Mouse (Mus musculus) cerebellum, postnatal 10 days (tissue): ENCODE results near the gene Tiprl.

Experiments
- DNase-seq, 2 experiments: peaks; one replicate each; pipeline ENCODE4 v3.0.0; 2021; ENCODE audit warnings: mixed read lengths in 2 of 2

Gene Tiprl

DNA sequence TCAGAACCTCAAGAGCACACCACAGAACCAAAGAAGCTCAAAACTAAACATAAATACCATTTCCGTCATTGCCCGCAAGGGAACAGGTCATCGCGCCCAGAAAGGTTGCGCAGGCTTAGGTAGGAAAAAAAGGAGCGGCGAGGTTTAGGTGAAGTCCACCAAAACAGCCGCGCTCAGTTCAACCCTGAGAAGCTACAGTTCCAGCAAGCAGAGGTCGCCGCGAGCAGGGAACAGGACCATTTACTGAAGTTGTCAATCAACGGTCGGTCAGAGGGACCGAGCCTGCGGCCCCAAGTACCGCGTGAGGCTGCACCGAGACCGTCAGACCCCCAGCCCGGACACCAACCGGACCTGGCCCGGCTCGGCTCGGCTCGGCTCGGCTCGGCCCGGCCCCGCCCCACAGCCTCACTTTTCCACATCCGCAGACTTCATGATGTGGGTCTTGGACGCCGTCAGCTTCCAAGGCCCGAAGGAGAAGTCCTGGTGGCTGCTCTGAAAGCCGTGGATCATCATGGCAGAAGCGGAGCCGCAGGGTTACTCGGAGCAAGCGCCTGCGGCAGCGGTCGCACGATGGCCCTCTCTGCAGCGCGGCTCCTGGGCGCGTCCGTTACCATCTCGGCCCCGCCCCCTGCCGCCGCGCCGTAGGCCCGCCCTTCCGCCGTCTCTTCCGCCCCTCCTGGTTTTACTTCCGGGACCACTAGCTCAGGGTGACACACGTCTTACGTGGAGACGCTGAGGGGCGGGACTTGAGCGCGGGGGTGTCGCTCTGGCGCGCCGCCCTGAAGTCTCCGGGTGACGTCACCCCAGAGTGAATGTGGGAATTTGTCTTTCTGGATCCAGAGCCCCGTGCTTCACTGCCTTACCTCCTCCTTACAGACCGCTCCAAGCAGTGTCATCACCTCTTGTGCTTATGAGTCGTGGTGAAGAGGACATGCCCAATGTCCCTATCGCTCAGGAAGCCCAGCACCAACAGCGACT lies at the start of gene Tiprl:
Gene Tiprl (minus strand): TSS at position 676 of the 978 bp plus-strand sequence.
- peak; percentile 99 for DNase-seq

DNA sequence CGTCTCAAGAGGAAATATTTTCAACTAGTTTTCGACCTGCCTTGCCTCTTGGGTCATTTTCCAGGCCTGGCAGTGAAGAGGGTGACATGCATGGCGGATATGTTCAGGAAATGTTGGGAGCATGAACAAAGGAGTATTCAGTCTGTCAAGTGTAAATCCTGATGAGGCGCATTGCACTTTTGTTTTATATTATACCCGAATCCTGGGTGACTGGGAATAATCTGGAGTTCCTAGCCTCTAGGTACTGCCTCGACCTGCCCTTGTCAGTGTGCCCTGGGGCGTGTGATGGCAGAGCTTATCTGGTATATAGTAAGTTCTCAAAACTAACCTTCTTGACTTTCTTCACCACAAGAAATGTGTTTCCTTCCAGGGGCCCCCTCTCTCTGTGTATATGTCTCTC lies 47.3 kb upstream of the Tiprl start:
- DNase-seq, result no peak

DNA sequence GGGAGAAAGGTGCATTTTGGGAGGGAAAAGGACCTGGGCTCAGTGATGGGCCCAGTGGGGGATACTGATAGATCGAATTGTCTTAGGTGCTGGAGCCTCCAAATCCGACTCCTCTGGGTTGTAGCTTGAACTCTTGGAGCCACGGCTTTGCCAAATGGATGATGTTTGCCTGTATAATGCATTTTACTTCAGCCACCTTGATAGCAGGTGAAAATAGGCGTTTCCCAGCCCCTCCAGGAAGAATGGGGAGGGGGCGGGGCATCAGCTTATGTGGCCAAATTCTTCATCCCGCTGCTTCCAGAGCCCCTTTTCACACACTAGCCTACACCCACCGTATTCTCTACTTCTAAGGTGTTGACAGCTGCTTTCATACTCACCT lies 46.2 kb upstream of the Tiprl start:
- DNase-seq, result peak; percentile 8

DNA sequence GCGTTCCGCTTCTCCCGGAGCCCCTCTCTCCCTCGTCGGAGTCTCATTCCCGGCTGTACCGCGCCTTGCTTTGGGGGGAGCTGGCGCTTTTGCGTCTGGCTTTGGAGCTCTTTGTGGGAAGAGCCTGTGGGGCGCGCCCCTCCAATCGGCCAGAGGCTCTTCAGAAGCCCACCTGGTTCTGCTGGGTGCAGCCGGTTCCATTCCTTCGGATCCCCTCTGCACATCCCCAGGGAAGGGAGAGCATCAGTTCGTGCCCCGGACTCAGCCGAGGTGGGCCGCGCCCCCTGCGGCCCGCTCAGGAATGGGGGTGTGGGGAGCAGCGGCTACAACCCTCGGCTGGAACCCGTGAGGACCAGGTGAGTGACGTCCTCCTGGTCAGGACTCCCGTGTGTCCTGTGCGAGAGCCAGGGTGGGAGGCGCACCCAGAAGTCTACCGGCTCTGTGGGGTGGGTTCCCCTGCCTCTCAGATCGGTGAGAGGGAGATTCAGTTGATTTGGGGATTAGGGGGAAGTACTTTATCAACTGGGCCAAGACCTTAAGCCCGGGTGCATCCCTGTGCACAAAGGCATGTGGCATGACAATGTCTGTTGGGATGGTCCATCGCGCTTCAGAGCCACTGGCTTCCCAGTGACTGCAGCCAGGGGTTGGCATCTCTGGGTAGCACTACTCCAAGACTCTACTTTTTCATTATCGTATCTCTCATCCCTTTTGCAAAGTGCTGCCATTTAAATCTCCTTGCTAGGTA lies 45.6 kb upstream of the Tiprl start:
- DNase-seq, result peak; percentile 21 to 65

DNA sequence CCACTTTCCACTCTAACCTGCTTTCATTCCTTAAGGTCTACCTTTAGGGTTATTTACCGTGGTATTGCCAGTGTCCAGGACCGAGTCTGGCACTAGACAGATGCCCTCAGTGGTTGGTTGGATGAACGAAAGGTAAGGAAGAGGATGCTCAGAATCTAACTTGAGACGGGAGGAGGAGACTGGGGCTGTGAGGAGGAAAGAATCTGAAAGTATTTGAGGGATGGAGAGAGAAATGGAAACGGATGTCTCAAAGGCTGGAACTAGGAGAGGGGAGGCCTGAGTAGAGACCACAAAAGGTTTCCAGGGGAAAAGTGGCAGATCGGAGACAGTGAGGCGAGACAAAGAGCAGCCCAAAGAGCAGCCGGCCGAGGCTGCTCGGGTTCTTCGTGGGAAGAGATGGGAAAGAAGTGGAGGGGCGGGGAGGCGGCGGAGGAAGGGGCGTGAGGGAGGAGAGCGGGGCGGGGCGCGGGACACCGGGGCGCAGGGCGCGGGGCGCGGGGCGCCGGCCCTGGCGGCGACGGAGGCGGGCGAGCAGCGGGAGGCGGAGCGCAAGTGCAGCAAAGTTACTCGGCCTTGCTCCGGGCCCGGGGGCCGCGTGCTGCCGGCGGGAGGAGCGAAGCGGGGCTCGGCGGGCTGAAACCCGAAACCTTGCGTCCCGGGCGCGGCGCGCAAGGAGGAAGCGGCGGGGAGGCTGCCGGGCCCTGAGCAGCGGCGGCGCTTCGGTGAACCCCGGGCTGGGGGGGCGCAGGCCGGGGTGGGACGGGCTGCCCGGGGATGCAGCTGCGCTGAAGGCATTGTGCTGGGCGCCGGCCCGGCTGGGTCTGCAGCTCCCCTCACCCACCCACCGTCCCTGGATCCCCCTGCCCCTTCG lies 44.8 kb upstream of the Tiprl start:
- DNase-seq, result peak; percentile 68 to 79

DNA sequence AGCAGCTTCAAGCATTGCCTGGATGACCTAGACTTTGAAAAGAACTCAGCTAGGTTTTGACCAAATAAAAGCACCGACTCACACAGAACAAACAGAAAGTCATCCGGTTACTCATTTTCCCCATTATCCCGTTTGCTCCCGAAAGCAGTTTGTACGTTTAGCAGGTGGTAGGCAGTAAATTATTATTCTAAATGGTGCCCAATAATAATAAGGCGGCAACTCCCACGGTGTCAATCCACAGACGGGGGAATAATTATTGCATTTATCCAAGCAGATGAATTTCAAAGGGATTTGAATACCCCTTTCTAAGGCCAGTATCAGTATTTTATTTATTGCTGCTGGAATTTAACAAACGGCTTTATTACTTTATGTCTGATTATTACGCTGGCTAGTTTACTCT lies 43.9 kb upstream of the Tiprl start:
- DNase-seq, result no peak

DNA sequence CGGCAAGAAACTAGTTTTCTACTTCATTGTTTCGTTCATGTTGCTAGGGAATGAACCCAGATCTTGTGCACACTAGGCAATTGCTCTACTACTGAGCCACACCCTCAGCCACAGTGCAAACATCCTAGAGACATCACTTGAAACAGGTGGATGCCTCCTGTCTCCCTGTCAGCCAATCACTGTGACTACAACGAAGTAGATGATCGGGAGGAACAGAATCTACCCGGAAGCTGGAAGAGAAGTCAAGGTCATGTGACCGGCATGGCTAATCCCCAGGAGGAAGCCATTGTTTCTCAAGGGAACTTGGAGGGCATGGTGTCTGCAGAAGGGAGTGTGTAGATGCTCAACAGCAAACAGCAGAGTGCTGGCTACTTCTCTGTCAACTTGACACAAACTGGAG lies 38.1 kb upstream of the Tiprl start:
- no peak for DNase-seq

DNA sequence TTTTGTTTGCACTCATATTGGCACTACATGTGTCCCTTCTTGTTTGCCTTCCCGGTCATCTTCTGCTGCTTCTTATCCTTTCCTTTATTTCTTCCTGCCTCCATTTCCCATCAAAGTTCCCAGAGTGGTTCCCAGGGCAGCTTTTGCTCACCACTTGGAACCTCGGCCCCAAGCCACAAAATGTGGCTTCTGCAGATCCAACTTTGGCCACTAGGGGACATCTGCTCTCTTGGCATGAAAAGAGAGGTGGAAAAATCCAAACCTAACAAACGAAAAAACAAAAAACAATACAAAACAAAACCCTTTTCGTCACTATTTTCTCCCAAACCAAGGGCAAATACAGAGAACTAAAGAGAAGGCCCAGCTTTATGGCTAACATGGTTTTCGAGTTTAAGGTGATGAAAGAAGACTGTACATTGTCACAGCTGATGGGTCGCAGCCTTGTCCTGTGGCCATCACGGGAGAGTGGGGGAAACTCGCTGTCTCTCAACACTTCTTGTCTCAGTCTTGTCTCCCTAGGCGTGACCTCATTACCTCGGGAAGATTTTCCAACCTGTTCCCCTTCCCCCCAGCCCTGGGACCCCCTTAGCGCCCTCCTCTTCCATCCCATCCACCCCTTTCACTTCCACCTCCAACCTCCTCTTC lies 15.4 kb upstream of the Tiprl start:
- peak; percentile 68 to 79 for DNase-seq

DNA sequence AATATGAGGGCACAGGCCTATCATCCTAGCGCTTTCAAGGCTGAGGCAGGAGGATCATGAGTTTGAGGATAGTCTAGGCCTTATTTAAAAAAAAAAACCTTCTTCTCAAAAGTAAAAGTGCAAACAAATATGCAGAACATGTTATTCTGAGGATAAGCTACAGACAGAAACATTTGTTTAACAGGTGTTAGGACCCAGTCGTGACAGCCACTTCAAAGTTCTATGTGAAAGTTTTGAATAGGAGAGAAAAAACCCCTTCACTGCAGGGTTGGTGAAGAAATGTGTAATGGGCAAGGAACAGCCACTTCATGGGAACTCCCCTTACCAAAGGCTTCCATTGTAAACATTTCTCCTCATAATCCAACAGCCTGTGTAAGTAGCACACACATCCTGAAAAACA lies 13.8 kb upstream of the Tiprl start:
- no peak for DNase-seq

DNA sequence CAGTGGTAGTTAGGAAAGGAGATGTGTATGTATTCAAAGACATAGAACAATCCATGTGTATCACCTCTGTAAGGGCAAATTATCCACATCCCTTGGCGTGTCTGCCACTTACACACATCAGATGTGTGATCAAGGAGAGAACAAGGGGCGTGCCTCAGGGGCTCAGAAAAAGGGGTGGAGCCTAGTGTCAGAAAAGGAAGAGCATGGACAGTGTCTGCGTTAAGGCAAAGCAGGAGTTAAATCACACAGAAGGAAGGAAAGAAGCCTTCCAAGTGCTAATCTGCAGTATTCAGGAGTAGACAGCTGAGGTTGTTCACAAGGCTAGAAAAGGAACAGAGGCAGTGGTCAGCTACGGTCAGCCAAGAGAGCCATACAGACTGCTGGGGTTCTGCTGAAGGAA lies 12.0 kb upstream of the Tiprl start:
- no peak for DNase-seq

DNA sequence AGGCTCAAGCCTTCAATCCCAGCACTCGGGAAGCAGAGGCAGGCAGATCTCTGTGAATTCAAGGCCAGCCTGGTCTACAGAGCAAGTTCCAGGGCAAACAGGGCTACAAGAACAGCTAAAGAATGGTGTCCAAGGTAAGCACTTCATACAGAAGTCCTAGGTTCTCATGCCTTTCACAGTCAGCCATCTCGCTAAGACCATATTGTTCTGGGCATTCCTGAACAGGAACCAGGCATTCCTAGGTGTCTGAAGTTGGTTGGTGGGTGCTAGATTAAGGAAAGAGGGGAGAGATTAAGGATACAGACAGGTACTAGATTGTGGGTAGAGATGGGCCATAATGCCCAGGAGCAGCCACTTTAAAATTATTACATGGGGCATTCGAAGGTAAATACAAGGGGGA lies 11.0 kb upstream of the Tiprl start:
- DNase-seq, result no peak

DNA sequence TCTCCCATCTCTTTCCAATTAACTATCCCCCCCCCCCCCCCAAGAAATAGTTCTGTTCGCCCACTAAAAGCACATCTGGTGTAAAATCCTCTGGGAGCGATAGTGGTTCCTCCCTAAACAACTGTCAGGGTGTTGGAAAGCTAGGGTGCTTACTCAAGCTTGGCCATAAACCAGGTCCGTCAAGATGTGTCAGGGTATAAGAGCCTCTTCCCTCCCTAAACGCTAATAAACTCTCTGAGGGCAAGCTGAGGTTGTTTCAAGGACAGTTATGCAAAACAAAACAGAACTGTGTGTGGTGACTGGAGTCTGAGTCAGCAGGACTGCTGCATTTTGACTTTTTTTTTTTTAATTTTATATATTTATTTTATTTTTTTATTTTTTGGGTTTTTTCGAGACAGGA lies 10.3 kb upstream of the Tiprl start:
- no peak for DNase-seq

DNA sequence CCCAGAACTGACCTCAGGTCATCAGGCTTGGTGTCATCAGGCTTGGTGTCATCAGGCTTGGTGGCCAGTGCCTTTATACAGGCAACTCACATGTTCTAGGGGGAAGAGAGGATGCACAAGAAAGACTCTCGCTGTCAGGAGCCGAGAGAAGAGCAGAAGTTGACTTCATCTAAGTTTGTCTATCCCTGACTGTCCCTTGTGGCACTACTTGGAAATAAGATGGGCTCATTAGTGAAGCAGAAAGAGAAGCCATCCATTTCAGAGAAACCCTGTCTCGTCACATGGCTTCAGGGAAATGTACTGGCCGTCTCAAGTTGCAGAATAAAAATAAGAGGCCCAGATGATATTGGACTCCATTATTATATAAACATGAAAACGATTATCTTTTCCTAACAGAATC lies 9.8 kb upstream of the Tiprl start:
- no peak for DNase-seq

DNA sequence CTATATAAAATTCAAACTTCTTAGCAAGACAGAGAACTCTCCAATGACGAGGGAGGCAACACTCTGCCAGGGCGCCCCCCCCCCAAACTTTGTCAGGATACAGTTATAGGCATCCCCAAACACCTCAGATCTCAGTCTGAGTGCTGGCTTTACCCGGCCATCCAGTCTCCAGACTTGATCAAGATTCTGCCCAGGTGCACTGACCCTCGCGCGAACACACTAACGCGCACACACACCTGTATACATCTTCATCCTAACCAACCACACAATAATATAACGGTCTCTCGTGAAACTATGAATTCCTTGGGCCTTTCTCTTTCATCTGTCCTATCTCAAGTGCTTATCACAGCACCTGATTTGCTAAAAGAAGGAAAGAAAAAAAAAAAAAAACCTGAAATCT lies 950 bp downstream of the Tiprl start:
- peak; percentile 17 to 30 for DNase-seq

DNA sequence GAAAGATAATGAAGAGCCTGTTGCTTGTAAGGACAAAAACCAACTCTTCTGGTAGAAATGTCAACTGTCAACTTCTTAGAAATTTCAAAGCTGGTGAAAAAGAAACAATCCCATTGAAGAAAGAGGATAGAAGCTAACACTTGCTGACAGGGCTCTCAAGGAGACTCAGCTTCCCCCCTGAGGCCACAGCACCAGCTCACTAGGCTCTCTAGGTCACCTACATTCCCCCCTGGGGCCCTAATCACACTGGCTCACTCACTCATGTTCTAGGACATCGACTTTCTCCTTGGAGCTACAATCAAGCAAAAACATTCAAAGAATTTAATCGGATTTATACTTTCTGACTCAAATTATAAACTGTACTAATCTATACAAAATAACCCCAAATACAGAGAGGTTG lies 3.0 kb downstream of the Tiprl start:
- no peak for DNase-seq

DNA sequence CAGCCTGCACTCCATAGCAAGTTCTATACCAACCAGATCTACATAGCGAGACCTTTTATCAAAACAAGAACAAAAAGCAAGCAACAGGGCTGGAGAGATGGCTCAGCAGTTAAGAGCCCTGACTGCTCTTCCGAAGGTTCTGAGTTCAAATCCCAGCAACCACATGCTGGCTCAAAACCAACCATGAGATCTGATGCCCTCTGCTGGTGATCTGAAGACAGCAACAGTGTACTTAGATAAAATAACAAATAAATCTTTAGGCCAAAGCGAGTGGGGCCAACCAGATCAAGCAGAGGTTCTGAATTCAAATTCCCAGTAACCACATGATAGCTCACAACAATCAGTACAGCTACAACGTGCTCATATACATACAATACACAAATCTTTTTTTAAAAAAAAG lies 6.1 kb downstream of the Tiprl start:
- no peak for DNase-seq

DNA sequence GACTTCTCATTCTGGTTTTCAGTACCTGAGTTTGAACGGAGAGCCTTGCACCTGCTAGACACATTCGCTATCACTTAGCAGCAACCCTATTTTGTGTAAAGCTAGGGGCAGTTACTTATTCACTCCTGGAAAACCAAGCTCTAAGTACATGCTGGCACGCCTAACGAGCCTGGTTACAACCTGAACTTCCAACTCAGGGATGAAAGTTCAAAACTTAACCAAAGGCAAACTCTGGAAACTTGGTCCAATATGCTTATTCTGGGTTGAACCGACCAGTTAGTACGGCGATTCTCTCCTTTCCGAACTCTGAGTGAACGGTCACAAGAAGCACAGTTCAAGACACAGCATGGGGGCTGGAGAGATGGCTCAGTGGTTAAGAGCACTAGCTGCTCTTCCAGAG lies 7.2 kb downstream of the Tiprl start:
- DNase-seq, result no peak

DNA sequence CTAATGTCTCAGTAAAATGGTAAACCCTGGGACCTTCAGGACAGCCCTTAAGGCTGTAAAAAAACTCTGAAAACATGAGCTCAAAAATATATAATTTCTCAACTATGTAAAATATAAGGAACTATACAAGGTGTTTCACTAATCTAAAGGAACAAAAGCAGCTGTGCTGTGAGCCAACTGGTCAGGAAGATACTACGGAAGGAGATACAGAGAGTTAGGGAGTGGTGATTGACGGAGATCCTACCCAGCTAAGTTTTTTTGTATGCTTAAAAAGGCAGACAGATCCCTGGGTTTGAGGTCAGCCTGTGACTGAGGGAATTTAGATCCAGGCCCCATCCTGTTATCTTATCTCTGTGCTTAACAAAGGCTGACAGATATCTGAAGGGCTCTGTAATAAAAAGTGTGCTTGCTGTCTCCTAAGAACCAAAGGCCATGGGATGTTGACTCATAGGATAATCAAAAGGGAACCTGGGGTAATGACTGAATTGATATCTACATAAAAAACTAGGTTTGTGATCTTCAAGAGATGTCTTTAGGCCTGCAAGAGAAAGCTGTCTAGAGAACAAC lies 19.7 kb downstream of the Tiprl start:
- no peak for DNase-seq

DNA sequence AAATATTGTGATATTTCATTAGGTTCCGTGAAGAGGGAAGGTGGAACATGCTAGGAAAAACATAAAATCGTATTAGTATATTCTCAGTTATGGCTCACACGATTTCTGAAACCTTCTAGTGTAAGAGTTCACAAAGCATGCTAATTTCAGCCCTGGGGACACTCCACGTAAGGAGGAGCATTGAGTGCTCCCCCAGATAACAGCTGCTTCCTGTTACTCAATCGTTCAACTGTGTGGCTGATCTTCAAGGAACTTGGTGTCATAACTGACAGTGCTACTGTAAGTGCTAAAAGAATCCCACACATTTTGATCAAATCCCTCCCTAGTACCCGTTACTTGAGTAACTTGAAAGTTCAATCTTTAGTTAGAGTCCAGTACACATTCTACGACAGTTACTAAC lies 21.0 kb downstream of the Tiprl start:
- DNase-seq, result no peak

DNA sequence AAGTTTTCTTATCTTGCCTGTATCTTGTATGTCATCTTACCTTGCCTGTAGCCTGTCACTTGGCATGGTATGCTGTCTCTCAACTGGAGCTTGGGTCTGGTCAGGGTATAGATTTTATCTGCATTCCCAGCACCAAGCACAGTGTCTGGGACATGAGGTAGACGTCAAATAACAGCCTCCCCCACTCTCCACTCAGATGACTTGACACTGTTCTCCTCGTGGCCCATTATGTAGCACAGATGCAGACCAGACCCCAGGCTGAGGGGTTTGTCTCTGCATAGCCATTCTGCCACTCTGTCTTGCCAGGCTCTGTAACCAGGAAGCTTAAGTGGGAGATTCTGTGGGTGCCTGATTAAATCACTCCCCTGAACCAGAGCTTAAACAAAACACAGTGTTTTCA lies 31.2 kb downstream of the Tiprl start:
- no peak for DNase-seq

DNA sequence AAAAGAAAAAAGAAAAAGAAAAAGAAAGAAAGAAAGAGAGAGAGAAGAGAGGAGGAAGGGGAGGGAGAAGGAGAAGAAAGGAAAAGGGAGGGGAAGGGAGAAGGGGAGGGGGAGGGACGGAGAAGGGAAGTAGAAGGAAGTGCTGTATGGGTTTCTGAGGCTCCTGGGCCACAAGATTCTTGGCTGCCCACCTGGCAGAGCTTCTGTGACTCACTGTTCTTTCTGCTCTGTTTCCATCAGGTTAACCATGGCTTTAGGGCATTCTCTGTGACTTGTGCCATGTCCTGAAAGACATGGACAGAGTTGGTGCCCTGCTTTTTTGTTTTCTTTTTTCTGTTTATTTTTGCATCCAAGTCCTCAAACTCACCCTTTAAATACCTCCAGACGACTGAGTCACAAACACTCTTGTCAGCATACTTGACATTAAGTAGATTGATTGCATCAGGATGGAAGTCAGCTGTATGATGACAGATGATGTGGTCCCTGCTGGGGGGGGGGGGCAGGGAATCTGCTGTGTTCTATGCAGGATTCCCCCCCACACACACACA lies 33.2 kb downstream of the Tiprl start:
- no peak for DNase-seq

DNA sequence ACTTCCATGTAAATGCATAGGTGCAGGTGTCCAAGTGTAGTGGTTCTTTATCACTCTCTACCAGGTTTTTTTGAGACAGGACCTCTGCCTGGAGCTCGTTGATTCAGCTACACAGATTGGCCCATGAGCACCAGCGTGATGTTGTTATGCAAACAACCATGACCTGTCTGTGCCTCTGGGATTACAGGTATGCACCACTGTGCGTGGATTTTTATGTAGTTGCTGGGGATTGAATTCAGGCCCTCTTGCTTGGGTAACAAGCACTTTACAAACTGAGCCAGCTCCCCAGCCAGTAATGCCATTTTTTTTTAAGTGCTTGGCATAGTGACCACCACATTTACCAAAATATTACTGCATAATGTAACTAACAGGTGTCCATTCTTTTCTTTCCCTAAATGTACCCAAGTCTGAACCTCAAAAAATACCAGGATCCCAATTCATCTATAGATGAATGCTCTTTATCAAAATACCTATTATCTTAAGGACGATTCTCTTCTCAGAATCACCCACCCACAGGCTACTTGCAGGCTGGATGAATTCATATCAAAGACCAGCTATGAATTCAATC lies 35.3 kb downstream of the Tiprl start:
- no peak for DNase-seq
